ENCODE assay signal across 1 mouse cellular context in genomic region chr2:91187431-91187830, GRCm38 (mm10).
TF ChIP-seq lines count a peak whose summit lies in the region.

No protein-coding gene starts in this region.

TF ChIP-seq in CH12.LX, 34 proteins besides CTCF, POLR2A, EP300 and RAD21 (continued from another document):
- TF ChIP-seq SIN3A (IDR thresholded peaks at IDR 0.05; ENCODE audit: low read length) = 0 out of 2 replicates have a peak, but pooled peaks have one; percentile 61
- peak; percentile 55; the same call in 1 of the 2 replicates for TF ChIP-seq MAFK (IDR thresholded peaks at IDR 0.05; ENCODE audit: insufficient replicate concordance, low read length)
- no peak for TF ChIP-seq UBTF (IDR thresholded peaks at IDR 0.05; ENCODE audit: low read depth, low read length)
- TF ChIP-seq USF2 (conservative IDR thresholded peaks at IDR 0.05; ENCODE audit: low read depth, low read length) = no peak
- TF ChIP-seq MXI1 (IDR thresholded peaks at IDR 0.05; ENCODE audit: low read depth, low read length) = no peak
- TF ChIP-seq KAT2A (IDR thresholded peaks at IDR 0.05; ENCODE audit: insufficient replicate concordance, low read length) = no peak
- TF ChIP-seq GABPA (IDR thresholded peaks at IDR 0.05; ENCODE audit: insufficient replicate concordance, low read depth, low read length) = no peak
- TF ChIP-seq ZC3H11A (IDR thresholded peaks at IDR 0.05; ENCODE audit: low read depth, low read length) = no peak
- 0 out of 2 replicates have a peak, but pooled peaks have one; percentile 35 for TF ChIP-seq TBP (conservative IDR thresholded peaks at IDR 0.05; ENCODE audit: low read depth, low read length)
- no peak for TF ChIP-seq ZKSCAN1 (IDR thresholded peaks at IDR 0.05; ENCODE audit: borderline replicate concordance, low read depth, low read length)
- TF ChIP-seq NRF1 (IDR thresholded peaks at IDR 0.05; ENCODE audit: low read depth, low read length) = no peak
- no peak for TF ChIP-seq MAZ (IDR thresholded peaks at IDR 0.05; ENCODE audit: low read depth, low read length)
- TF ChIP-seq SMC3 (IDR thresholded peaks at IDR 0.05; ENCODE audit: low read depth, low read length) = no peak
- peak; percentile 89 for TF ChIP-seq JUND (conservative IDR thresholded peaks at IDR 0.05; ENCODE audit: low read depth, low read length)
- no peak for TF ChIP-seq USF1 (IDR thresholded peaks at IDR 0.05; ENCODE audit: low read depth, low read length)
- TF ChIP-seq MYC (IDR thresholded peaks at IDR 0.05; ENCODE audit: low read depth, low read length) = peak; percentile 80; the same call in 1 of the 2 replicates
- TF ChIP-seq BHLHE40 (IDR thresholded peaks at IDR 0.05; ENCODE audit: low read depth, low read length) = 0 out of 2 replicates have a peak, but pooled peaks have one; percentile 34
- peak; percentile 86 for TF ChIP-seq JUN (IDR thresholded peaks at IDR 0.05; ENCODE audit: insufficient read depth, low read depth, low read length)
- no peak for TF ChIP-seq CHD1 (IDR thresholded peaks at IDR 0.05; ENCODE audit: low read depth, low read length)
- no peak for TF ChIP-seq E2F4 (IDR thresholded peaks at IDR 0.05; ENCODE audit: insufficient replicate concordance, low read depth, low read length)
- 0 out of 2 replicates have a peak, but pooled peaks have one; percentile 42 for TF ChIP-seq RCOR1 (conservative IDR thresholded peaks at IDR 0.05; ENCODE audit: low read depth, low read length)
- peak; percentile 26; the same call in 1 of the 2 replicates for TF ChIP-seq HCFC1 (IDR thresholded peaks at IDR 0.05; ENCODE audit: low read depth, low read length)
- peak; percentile 63 for TF ChIP-seq TCF12 (IDR thresholded peaks at IDR 0.05; ENCODE audit: low read depth, low read length)
- TF ChIP-seq MEF2A (IDR thresholded peaks at IDR 0.05; ENCODE audit: borderline replicate concordance, low read depth, low read length) = no peak
